Mouse (Mus musculus): ENCODE results near the gene Emg1.

- TF ChIP-seq CTCF (IDR thresholded peaks at IDR 0.05) (peak; percentile 79), EP300 (IDR thresholded peaks at IDR 0.05) (no peak)
Measured at GRCm38 (mm10) chr6:124662477-124663423, 49.2 kb downstream of the Emg1 start, which contains the start of gene Lpcat3.

Data from lung, postnatal 0 days (tissue).